Mouse (Mus musculus): ENCODE results near the gene Stpg4. TPM values are rescaled to one million over a fixed set of nuclear protein-coding genes. Genes with fewer than 3 reads are reported as not detected.
A peak's percentile ranks its signal among the peaks of the same experiment; 100 is the strongest.

Gene Stpg4
- total RNA-seq, 2 experiments from 2014 or later: not detected

GRCm38 (mm10) chr17:87448339-87448738, 20.8 kb upstream of the Stpg4 start:
- intact Hi-C loops (cut with DNase I; ENCODE audit: low total_unique reads): loop anchor here (10.0 kb wide), 1 partner anchor 116 kb away; no protein-coding TSS in a partner anchor
- DNase-seq: no peak

GRCm38 (mm10) chr17:87447612-87448200, 20.2 kb upstream of the Stpg4 start:
- intact Hi-C loops (cut with DNase I; ENCODE audit: low total_unique reads): loop anchor here (10.0 kb wide), 1 partner anchor 117 kb away; no protein-coding TSS in a partner anchor
- no peak for DNase-seq

GRCm38 (mm10) chr17:87446767-87447611, 19.4 kb upstream of the Stpg4 start, which contains the start of gene Calm2:
TSS of gene Calm2 (minus strand) at chr17:87446935.
- DNase-seq: peak; percentile 98
- intact Hi-C loops (cut with DNase I; ENCODE audit: low total_unique reads): loop anchor here (10.0 kb wide), 1 partner anchor 118 kb away; no protein-coding TSS in a partner anchor

GRCm38 (mm10) chr17:87445917-87446766, 18.6 kb upstream of the Stpg4 start:
- intact Hi-C loops (cut with DNase I; ENCODE audit: low total_unique reads): loop anchor here (10.0 kb wide), 1 partner anchor 119 kb away; no protein-coding TSS in a partner anchor
- DNase-seq: peak; percentile 79

GRCm38 (mm10) chr17:87445337-87445916, 17.9 kb upstream of the Stpg4 start:
- intact Hi-C loops (cut with DNase I; ENCODE audit: low total_unique reads): loop anchor here (10.0 kb wide), 1 partner anchor 119 kb away; no protein-coding TSS in a partner anchor
- no peak for DNase-seq

GRCm38 (mm10) chr17:87444763-87445162, 17.2 kb upstream of the Stpg4 start:
- no peak for DNase-seq
- intact Hi-C loops (cut with DNase I; ENCODE audit: low total_unique reads): loop anchor here (10.0 kb wide), 1 partner anchor 120 kb away; no protein-coding TSS in a partner anchor

- intact Hi-C loops (cut with DNase I; ENCODE audit: low total_unique reads): loop anchor here (10.0 kb wide), 1 partner anchor 123 kb away; no protein-coding TSS in a partner anchor
- no peak for DNase-seq
Observed at GRCm38 (mm10) chr17:87441537-87441936, 14.0 kb upstream of the Stpg4 start.

- no peak for DNase-seq
- intact Hi-C loops (cut with DNase I; ENCODE audit: low total_unique reads): no loop called here
Observed at GRCm38 (mm10) chr17:87439441-87439840, 11.9 kb upstream of the Stpg4 start.

GRCm38 (mm10) chr17:87433929-87434328, 6.4 kb upstream of the Stpg4 start:
- intact Hi-C loops (cut with DNase I; ENCODE audit: low total_unique reads): no loop called here
- DNase-seq: no peak

GRCm38 (mm10) chr17:87432743-87433142, 5.2 kb upstream of the Stpg4 start:
- intact Hi-C loops (cut with DNase I; ENCODE audit: low total_unique reads): no loop called here
- DNase-seq: no peak

- no peak for DNase-seq
- intact Hi-C loops (cut with DNase I; ENCODE audit: low total_unique reads): no loop called here
Observed at GRCm38 (mm10) chr17:87432314-87432713, 4.8 kb upstream of the Stpg4 start.

- intact Hi-C loops (cut with DNase I; ENCODE audit: low total_unique reads): no loop called here
- DNase-seq: no peak
Observed at GRCm38 (mm10) chr17:87429431-87429830, 1.9 kb upstream of the Stpg4 start.

- intact Hi-C loops (cut with DNase I; ENCODE audit: low total_unique reads): no loop called here
- DNase-seq: no peak
Observed at GRCm38 (mm10) chr17:87418082-87418481, 9.5 kb downstream of the Stpg4 start.

GRCm38 (mm10) chr17:87406646-87407045, 20.9 kb downstream of the Stpg4 start:
- intact Hi-C loops (cut with DNase I; ENCODE audit: low total_unique reads): no loop called here
- DNase-seq: no peak

GRCm38 (mm10) chr17:87405576-87405975, 22.0 kb downstream of the Stpg4 start:
- intact Hi-C loops (cut with DNase I; ENCODE audit: low total_unique reads): no loop called here
- no peak for DNase-seq

- intact Hi-C loops (cut with DNase I; ENCODE audit: low total_unique reads): no loop called here
- no peak for DNase-seq
Observed at GRCm38 (mm10) chr17:87403462-87403861, 24.1 kb downstream of the Stpg4 start.

GRCm38 (mm10) chr17:87402444-87402843, 25.1 kb downstream of the Stpg4 start:
- no peak for DNase-seq
- intact Hi-C loops (cut with DNase I; ENCODE audit: low total_unique reads): no loop called here

- no peak for DNase-seq
- intact Hi-C loops (cut with DNase I; ENCODE audit: low total_unique reads): no loop called here
Observed at GRCm38 (mm10) chr17:87397088-87397487, 30.5 kb downstream of the Stpg4 start.

GRCm38 (mm10) chr17:87391242-87391641, 36.3 kb downstream of the Stpg4 start:
- intact Hi-C loops (cut with DNase I; ENCODE audit: low total_unique reads): no loop called here
- DNase-seq: peak; percentile 73

All from gastrocnemius, postnatal 14 days (tissue).